ENCODE assay signal across 26 mouse cellular contexts in the genomic region with DNA sequence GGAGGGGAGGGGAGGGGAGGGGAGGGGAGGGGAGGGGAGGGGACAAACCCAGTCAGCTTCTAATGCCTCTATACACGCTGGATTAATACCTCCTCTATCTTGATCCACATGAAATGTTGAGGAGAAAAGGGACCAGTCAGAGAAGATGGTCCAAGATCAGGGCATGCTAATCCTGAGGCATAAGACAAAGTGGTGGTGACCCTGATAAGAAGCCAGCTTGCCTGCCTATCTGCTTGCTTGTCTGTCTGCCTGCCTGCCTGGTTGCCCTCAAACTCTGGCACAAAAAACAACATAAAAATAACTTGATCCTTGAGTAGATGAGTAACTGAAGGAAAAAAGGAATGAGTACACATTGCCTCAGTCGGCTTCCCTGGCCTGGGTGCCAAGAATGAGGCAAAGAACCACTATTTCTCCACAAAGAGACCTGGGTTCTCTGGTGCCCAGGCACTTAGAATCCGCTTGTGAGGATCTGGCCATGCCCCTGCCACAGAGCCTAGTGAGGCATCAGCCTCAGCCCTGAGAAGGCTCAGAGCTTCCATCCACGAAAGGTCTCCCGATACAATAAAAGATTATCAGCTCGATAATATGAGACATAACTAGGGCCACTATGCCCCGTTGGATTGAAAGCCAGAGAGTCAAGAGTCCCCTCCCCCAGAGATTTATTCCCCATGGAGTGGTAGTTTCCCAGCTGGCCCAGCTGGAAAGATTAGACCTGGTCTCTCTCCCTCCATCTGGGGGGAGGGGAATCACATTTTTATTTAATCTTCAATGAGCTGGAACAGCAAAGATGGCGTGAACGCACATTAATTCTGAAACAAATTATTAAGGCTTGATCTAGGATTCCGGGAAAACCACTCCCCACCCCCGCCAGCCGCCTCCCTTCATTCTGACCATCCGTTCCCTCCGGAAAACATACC.
A peak's percentile ranks its signal among the peaks of the same experiment; 100 is the strongest.
DNase-seq lines count a peak whose midpoint lies in the region; ATAC-seq and TF ChIP-seq lines count a peak whose summit lies in the region.
"Had no signal": no experiment of that assay in that cellular context is flagged by ENCODE, and none has a peak within 500 bp of the region (broad histone marks: within the 10 kb centered on the region; RNA-seq: fewer than 3 reads in every experiment).

No protein-coding gene starts in this region.

- H3K4me3 ChIP-seq in kidney, adult 2 months (ENCODE audit: insufficient read depth, low read depth, low read length), result no peak overlapping the region
- H3K4me3 ChIP-seq in kidney, embryonic 15.5 days (replicated peaks), result no peak overlapping the region
- no peak overlapping the region for H3K4me3 ChIP-seq in neural tube, embryonic 13.5 days
- H3K4me3 ChIP-seq: embryonic facial prominence, embryonic 12.5 days; erythroblast, embryonic 14.5 days; forebrain, embryonic 12.5 days; heart, embryonic 12.5 days; hindbrain, embryonic 15.5 days; intestine, embryonic 15.5 days; layer of hippocampus, adult 2 months; neural tube, embryonic 12.5 days had no signal

- no peaks in the 10 kb centered on the region for H3K9me3 ChIP-seq in kidney, embryonic 15.5 days (replicated peaks)
- H3K9me3 ChIP-seq in neural tube, embryonic 13.5 days, result no peaks in the 10 kb centered on the region
- H3K9me3 ChIP-seq: embryonic facial prominence, embryonic 12.5 days; forebrain, embryonic 12.5 days; G1E; heart, embryonic 12.5 days; hindbrain, embryonic 15.5 days; intestine, embryonic 15.5 days; neural tube, embryonic 12.5 days had no signal

- no peak for ATAC-seq in kidney, embryonic 15.5 days (replicated peaks; ENCODE audit: low FRiP score)
- no peak for ATAC-seq in neural tube, embryonic 13.5 days (ENCODE audit: low read depth)
- ATAC-seq: activated CD4-positive, CD25-positive, alpha-beta regulatory T cell, adult 4 months; intestine, embryonic 15.5 days had no signal

- no peaks in the 10 kb centered on the region for H3K4me1 ChIP-seq in kidney, adult 2 months (ENCODE audit: control insufficient read depth, insufficient read depth, low read length)
- peaks cover 25% of the 10 kb centered on the region for H3K4me1 ChIP-seq in kidney, embryonic 15.5 days
- peaks cover 21% of the 10 kb centered on the region for H3K4me1 ChIP-seq in neural tube, embryonic 13.5 days (replicated peaks)

- H3K4me2 ChIP-seq in kidney, embryonic 15.5 days, result no peak overlapping the region
- no peak overlapping the region for H3K4me2 ChIP-seq in neural tube, embryonic 13.5 days
- H3K4me2 ChIP-seq: embryonic facial prominence, embryonic 12.5 days; forebrain, embryonic 12.5 days; heart, embryonic 12.5 days; hindbrain, embryonic 15.5 days; intestine, embryonic 15.5 days; neural tube, embryonic 12.5 days had no signal

- no peak overlapping the region for H3K9ac ChIP-seq in kidney, embryonic 15.5 days
- no peak overlapping the region for H3K9ac ChIP-seq in neural tube, embryonic 13.5 days
- H3K9ac ChIP-seq: embryonic facial prominence, embryonic 12.5 days; forebrain, embryonic 12.5 days; heart, embryonic 12.5 days; hindbrain, embryonic 15.5 days; intestine, embryonic 15.5 days; neural tube, embryonic 12.5 days had no signal

- no peaks in the 10 kb centered on the region for H3K36me3 ChIP-seq in kidney, adult 2 months (ENCODE audit: control insufficient read depth, insufficient read depth, low read length)
- H3K36me3 ChIP-seq in kidney, embryonic 15.5 days, result no peaks in the 10 kb centered on the region
- H3K36me3 ChIP-seq in neural tube, embryonic 13.5 days, result no peaks in the 10 kb centered on the region
- H3K36me3 ChIP-seq: embryonic facial prominence, embryonic 12.5 days; forebrain, embryonic 12.5 days; G1E; heart, embryonic 12.5 days; hindbrain, embryonic 15.5 days; intestine, embryonic 15.5 days; neural tube, embryonic 12.5 days had no signal

- TF ChIP-seq CTCF in kidney, adult 2 months (conservative IDR thresholded peaks at IDR 0.05; ENCODE audit: insufficient read depth, insufficient read length, low read depth, low read length), result no peak

- DNase-seq in adrenal gland, postnatal 36 days, result peak; percentile 48 to 55
- no peak for DNase-seq in adrenal gland, postnatal 25 days
- peak; percentile 25 for DNase-seq in kidney, adult 2 months
- no peak for DNase-seq in neural tube, embryonic 10.5 days (ENCODE audit: extremely low spot score, low spot score)
- no peak for DNase-seq in adipocyte (ENCODE audit: low spot score)
- no peak for DNase-seq in heart, postnatal 36 days
- DNase-seq: cerebellum, adult 8-10 months; cerebellum, postnatal 36 days; gastrocnemius, postnatal 25 days; heart, adult 18-20 months; heart, postnatal 10 days; lung, postnatal 4 days; thymus, adult 18-20 months; thymus, postnatal 4 days had no signal

- no peak for TF ChIP-seq POLR2A in kidney, adult 2 months (IDR thresholded peaks at IDR 0.05; ENCODE audit: low read depth, low read length)

- no peak overlapping the region for H3K27ac ChIP-seq in kidney, adult 2 months (ENCODE audit: insufficient read depth, low read depth, low read length)
- no peak overlapping the region for H3K27ac ChIP-seq in kidney, embryonic 15.5 days
- 0 out of 2 replicates have a peak overlapping the region, but pooled peaks have one; percentile 4 for H3K27ac ChIP-seq in neural tube, embryonic 13.5 days (replicated peaks)
- H3K27ac ChIP-seq: embryonic facial prominence, embryonic 12.5 days; forebrain, embryonic 12.5 days; hindbrain, embryonic 15.5 days; intestine, embryonic 15.5 days; layer of hippocampus, adult 2 months; neural tube, embryonic 12.5 days had no signal

- H3K27me3 ChIP-seq in kidney, adult 2 months (replicated peaks; ENCODE audit: control insufficient read depth, insufficient read depth, low read length), result no peaks in the 10 kb centered on the region
- no peaks in the 10 kb centered on the region for H3K27me3 ChIP-seq in kidney, embryonic 15.5 days
- H3K27me3 ChIP-seq in neural tube, embryonic 13.5 days, result peaks cover 5% of the 10 kb centered on the region; the same call in 1 of the 2 replicates
- H3K27me3 ChIP-seq: embryonic facial prominence, embryonic 12.5 days; hindbrain, embryonic 15.5 days; intestine, embryonic 15.5 days; neural tube, embryonic 12.5 days had no signal

- WGBS in kidney, adult 2 months, result 76% methylated on average over 14 of the region's 14 CpGs
- WGBS in kidney, embryonic 15.5 days, result 69% methylated on average over 14 of the region's 14 CpGs
- WGBS in neural tube, embryonic 13.5 days, result 61% methylated on average over 14 of the region's 14 CpGs

- intact Hi-C loops in heart, postnatal 36 days (cut with DNase I), result loop anchor here (5.0 kb wide), 3 partner anchors 103 to 888 kb away; no protein-coding TSS in a partner anchor

Comparison
In these comparisons a context has a peak if more than half of its experiments do, and no peak if none do; other contexts are left out.
1. DNase-seq: peak in adrenal gland, postnatal 36 days (2 of 2) and kidney, adult 2 months (single experiment); none in adrenal gland, postnatal 25 days (single experiment), neural tube, embryonic 10.5 days (single experiment), adipocyte (single experiment) and heart, postnatal 36 days (0 of 2).